Mouse (Mus musculus) midbrain, embryonic 11.5 days (tissue): ENCODE measurements around the gene Hoxb1. TPM values are rescaled to one million over a fixed set of nuclear protein-coding genes. Genes with fewer than 3 reads are reported as not detected.

Source experiments
- ATAC-seq: fragments of 200-750 bp; cut with Nextera tagmentation; 2 replicates; pipeline ENCODE4 v1.8.0; 2017; ENCODE audit warnings: moderate TSS enrichment, moderate library complexity; ENCODE audit not compliant: low FRiP score
- DNase-seq: peaks from one replicate; pipeline ENCODE4 v3.0.0; 2015; ENCODE audit warnings: low spot score; ENCODE audit errors: missing footprints
- H3K27ac ChIP-seq: fragments of 300-500 bp; sonication (generic); 2 replicates; pipeline ENCODE4 v1.5.1; 2014; ENCODE audit warnings: low read depth, low read length
- H3K27me3 ChIP-seq: fragments of 300-500 bp; sonication (generic); 2 replicates; pipeline ENCODE4 v1.6.1; 2014; ENCODE audit warnings: mild to moderate bottlenecking, low read length, moderate library complexity, mixed read lengths; ENCODE audit not compliant: control insufficient read depth, insufficient read depth
- H3K36me3 ChIP-seq: fragments of 300-500 bp; sonication (generic); 2 replicates; pipeline ENCODE4 v1.6.1; 2014; ENCODE audit warnings: mild to moderate bottlenecking, low read length, moderate library complexity, mixed read lengths; ENCODE audit not compliant: control insufficient read depth, insufficient read depth
- H3K4me1 ChIP-seq: fragments of 300-500 bp; sonication (generic); 2 replicates; pipeline ENCODE4 v1.6.1; 2014; ENCODE audit warnings: low read length; ENCODE audit not compliant: control insufficient read depth, insufficient read depth
- H3K4me2 ChIP-seq: fragments of 300-500 bp; sonication (generic); 2 replicates; pipeline ENCODE4 v1.6.1; 2014; ENCODE audit warnings: mild to moderate bottlenecking, moderate library complexity
- H3K4me3 ChIP-seq: fragments of 300-500 bp; sonication (generic); 2 replicates; pipeline ENCODE4 v1.5.1; 2014; ENCODE audit warnings: low read depth, low read length
- H3K9ac ChIP-seq: fragments of 300-500 bp; sonication (generic); 2 replicates; pipeline ENCODE4 v1.6.1; 2014; ENCODE audit warnings: low read length
- H3K9me3 ChIP-seq: fragments of 300-500 bp; sonication (generic); 2 replicates; pipeline ENCODE4 v1.6.1; 2016; ENCODE audit warnings: low read length; ENCODE audit not compliant: control insufficient read depth
- WGBS: fragments of 180-500 bp; shearing (Covaris S2); extraction: QIAGEN DNeasy Blood & Tissue Kit; methylation state at CpG from one replicate; pipeline ENCODE4 v1.1.7; 2014; 5-methylcytosine and 5-hydroxymethylcytosine counted together
- polyA plus RNA-seq: library from polyadenylated mRNA; unstranded; fragments of >200 nt; fragmentation: Nextera tagmentation; extraction: Ambion mirVana; gene quantifications from 2 replicates; pipeline ENCODE4 v1.2.1, GENCODE M21; 2014

The Hoxb1 gene
- polyA plus RNA-seq: not detected in 2 replicates

DNA sequence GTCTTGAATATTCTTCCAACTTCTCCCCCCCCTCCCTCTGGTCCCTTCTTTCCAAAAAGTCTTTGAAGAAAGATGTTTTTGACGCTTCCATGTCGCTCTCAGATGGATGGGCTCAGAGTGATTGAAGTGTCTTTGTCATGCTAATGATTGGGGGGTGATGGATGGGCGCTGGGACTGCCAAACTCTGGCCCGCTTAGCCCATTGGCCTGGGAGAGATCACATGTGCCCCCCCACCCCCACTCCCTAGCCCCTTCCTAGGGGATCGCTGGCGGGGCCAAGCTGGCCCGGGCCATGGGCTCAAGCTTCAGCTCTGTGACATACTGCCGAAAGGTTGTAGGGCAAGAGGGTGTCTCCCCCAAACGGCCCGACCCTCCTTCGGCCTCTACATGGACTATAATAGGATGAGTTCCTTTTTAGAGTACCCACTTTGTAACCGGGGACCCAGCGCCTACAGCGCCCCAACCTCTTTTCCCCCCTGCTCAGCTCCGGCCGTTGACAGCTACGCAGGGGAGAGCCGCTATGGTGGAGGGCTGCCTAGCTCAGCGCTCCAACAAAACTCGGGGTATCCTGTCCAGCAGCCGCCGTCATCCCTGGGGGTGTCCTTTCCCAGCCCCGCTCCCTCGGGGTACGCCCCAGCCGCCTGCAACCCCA is at the start of gene Hoxb1:
Gene Hoxb1, plus strand, starts transcription at position 312 of the 651 bp plus-strand sequence.
- peak; percentile 90 for DNase-seq
- ATAC-seq: no peak
- Histone ChIP-seq H3K9me3 (no peaks in the 10 kb centered on the region), H3K27me3 (peaks cover 92% of the 10 kb centered on the region), H3K4me2 (no peak within 1 kb of the TSS), H3K27ac (no peak within 1 kb of the TSS), H3K4me1 (no peaks in the 10 kb centered on the region), H3K36me3 (no peaks in the 10 kb centered on the region), H3K9ac (no peak within 1 kb of the TSS), H3K4me3 (no peak within 1 kb of the TSS)
- 1% methylated on average over 26 of the region's 26 CpGs for WGBS

DNA sequence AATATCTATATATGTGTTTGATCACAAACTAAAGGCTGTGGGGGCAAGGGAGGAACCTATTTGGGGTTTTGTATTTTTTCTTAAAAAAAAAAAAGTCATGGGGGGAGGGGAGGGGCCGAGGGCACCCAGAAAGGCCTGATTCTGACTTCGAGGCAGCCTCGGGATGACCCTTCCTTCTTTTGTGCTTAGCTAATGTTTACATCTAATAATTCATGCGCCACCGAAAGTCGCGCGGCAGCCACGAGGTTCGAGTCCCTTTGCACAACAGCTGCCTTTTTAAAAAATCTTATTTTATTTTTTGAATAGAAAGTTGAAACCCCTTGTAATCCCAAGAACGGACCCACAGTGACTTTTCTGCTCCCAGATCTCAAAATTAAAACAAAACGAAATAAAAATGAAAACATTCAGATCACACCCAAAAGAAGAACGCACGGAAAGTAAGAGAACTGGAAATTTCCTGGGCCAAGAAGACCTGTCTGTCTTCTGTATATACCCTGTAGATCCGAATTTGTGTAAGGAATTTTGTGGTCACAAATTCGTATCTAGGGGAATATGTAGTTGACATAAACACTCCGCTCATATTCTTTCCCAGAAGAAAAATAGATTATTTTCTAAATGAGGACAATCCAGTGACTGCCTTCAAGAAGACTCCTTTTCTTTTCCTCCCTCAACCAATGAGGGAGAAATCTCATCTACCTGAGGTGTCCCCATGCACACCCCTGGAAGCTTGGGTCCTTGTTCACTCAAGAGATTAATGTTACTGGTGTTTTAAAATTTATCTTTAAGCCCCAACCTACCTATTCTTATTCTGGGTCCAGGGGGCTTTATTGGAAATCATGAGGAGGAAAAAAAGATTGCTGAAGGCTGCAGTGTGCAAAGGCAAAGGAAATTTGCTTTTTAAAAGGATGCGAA is 48.6 kb upstream of the Hoxb1 start:
- no peaks in the 10 kb centered on the region for H3K9me3 ChIP-seq
- peaks cover 5% of the 10 kb centered on the region for H3K4me1 ChIP-seq
- H3K27me3 ChIP-seq: peaks cover 100% of the 10 kb centered on the region
- no peaks in the 10 kb centered on the region for H3K36me3 ChIP-seq
- no peak overlapping the region for H3K4me3 ChIP-seq
- peak; percentile 94 for DNase-seq
- no peak overlapping the region for H3K27ac ChIP-seq
- ATAC-seq: no peak
- 7% methylated on average over 18 of the region's 18 CpGs for WGBS
- no peak overlapping the region for H3K9ac ChIP-seq
- no peak overlapping the region for H3K4me2 ChIP-seq

DNA sequence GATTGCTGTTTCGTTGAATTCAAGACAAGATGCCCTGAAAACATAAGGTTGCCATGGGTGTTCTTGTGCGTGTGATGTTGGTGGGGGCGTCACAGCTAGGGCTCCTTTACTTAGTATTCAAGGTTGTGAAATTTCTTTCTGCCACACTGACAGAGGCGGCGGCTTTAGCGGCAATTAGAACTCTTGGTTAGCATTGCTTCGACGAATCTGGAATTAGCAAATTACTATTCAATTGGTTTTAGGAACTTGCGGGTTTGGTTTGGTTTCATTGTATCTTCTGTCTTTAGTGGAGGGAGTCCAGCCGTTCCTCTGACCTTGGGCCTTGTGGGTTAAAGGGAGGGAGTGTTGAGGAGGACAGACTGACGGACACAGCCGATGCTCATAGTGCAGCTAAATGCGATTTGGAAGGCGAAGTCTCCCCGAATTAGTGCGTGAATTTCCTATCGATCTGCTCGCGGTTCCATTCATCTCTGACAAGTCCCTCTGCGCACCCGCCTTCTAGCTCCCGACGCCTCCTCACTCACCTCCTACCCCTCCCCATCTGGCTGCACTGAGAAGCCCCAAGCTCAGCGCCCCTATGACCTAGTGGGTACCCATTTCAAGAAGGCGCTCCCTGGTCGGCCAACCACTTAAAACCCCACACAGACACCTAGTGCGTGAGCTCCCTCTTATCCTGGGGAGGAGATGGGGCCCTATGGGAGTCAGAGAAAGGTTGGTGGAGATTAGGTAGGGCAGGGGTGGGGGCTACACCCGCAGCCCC is 47.8 kb upstream of the Hoxb1 start, which contains the start of gene Hoxb4:
Gene Hoxb4, plus strand, starts transcription at position 660 of the 760 bp plus-strand sequence.
- no peak within 1 kb of the TSS for H3K9ac ChIP-seq
- DNase-seq (peak; percentile 95), ATAC-seq (no peak; the same call in 1 of the 2 replicates)
- WGBS: 2% methylated on average over 28 of the region's 28 CpGs
- H3K4me1 ChIP-seq: peaks cover 5% of the 10 kb centered on the region
- peak within 1 kb of the TSS; percentile 39 for H3K4me2 ChIP-seq
- no peaks in the 10 kb centered on the region for H3K9me3 ChIP-seq
- H3K27me3 ChIP-seq: peaks cover 100% of the 10 kb centered on the region
- H3K27ac ChIP-seq: no peak within 1 kb of the TSS
- H3K4me3 ChIP-seq: peak within 1 kb of the TSS; percentile 24
- no peaks in the 10 kb centered on the region for H3K36me3 ChIP-seq

DNA sequence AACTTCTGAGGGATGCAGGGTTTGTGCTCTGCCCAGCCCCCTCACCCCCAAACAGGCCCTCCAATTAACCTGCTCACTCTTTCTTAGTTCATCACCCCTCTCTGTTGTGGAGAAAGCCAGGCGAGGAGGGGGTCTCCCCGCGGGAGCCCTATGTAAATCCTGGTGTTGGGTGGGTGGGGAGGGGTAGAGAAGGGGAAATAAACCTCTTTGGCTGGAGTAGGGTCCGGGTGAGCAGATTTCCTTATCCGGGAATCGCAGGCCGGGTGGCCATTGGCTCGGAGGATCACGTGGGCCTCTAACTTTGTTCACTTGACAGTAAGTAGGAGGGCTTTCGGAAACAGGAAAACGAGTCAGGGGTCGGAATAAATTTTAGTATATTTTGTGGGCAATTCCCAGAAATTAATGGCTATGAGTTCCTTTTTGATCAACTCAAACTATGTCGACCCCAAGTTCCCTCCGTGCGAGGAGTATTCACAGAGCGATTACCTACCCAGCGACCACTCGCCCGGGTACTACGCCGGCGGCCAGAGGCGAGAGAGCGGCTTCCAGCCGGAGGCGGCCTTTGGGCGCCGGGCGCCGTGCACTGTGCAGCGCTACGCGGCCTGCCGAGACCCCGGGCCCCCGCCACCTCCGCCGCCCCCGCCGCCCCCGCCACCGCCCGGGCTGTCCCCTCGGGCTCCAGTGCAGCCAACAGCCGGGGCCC is 47.0 kb upstream of the Hoxb1 start:
- Histone ChIP-seq H3K36me3 (no peaks in the 10 kb centered on the region), H3K4me2 (peak overlapping the region; percentile 39), H3K4me1 (peaks cover 5% of the 10 kb centered on the region), H3K9ac (no peak overlapping the region), H3K27ac (no peak overlapping the region), H3K9me3 (no peaks in the 10 kb centered on the region), H3K4me3 (peak overlapping the region; percentile 24), H3K27me3 (peaks cover 100% of the 10 kb centered on the region)
- under 1% methylated on average over 44 of the region's 45 CpGs for WGBS
- ATAC-seq: no peak; the same call in 1 of the 2 replicates
- no peak for DNase-seq

DNA sequence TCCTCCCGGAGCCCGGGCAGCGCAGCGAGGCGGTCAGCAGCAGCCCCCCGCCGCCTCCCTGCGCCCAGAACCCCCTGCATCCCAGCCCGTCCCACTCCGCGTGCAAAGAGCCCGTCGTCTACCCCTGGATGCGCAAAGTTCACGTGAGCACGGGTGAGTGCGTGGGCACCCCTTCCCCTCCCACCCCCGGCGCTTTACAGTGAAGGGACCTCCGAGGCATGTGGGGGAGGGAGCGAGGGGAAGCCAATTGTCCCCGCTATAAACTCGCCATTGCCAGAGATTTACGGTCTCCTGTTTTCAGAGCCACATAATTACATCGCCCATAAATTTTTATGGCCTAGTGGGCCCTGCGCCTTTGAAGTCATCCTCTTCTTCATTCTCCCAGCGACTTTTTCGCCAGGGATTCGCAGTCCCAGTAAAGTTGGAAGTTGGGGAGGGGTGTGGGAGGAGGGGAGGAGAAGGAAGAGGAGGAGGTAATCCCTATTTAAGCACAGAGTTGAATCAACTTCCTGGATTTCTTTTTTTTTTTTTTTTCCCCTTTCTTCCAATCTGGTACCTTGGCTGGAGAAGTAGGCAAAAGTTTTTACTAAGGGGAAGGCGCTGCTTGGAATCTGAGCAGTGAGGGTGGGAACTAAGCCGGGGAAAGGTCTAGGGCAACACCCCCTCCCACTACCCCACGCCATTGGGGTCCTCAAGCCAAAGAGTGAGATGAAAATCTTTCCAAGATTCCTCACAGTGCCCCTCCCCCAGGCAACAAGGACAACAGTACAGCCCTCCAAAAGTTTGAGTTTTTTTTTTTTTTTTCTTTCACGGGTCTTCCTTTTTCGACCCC is 46.3 kb upstream of the Hoxb1 start:
- Histone ChIP-seq H3K4me1 (peaks cover 5% of the 10 kb centered on the region), H3K27me3 (peaks cover 100% of the 10 kb centered on the region), H3K9me3 (no peaks in the 10 kb centered on the region), H3K36me3 (no peaks in the 10 kb centered on the region), H3K4me2 (peak overlapping the region; percentile 39), H3K4me3 (peak overlapping the region; percentile 24), H3K27ac (no peak overlapping the region), H3K9ac (no peak overlapping the region)
- DNase-seq (peak; percentile 94), ATAC-seq (no peak)
- under 1% methylated on average over 34 of the region's 34 CpGs for WGBS

DNA sequence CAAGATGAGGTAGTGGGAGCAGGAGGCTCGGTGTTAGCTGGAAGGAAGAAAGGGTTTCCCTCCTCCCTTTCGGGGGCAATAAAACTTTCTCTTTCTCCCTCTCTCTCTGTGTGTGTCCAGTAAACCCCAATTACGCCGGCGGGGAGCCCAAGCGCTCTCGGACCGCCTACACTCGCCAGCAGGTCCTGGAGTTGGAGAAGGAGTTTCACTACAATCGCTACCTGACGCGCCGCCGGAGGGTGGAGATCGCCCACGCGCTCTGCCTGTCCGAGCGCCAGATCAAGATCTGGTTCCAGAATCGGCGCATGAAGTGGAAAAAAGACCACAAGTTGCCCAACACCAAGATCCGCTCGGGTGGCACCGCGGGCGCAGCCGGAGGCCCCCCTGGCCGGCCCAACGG is 45.6 kb upstream of the Hoxb1 start:
- peaks cover 100% of the 10 kb centered on the region for H3K27me3 ChIP-seq
- DNase-seq: no peak
- H3K36me3 ChIP-seq: no peaks in the 10 kb centered on the region
- no peak overlapping the region for H3K4me2 ChIP-seq
- peaks cover 5% of the 10 kb centered on the region for H3K4me1 ChIP-seq
- H3K4me3 ChIP-seq: no peak overlapping the region
- ATAC-seq: no peak
- H3K27ac ChIP-seq: no peak overlapping the region
- H3K9ac ChIP-seq: no peak overlapping the region
- under 1% methylated on average over 28 of the region's 29 CpGs for WGBS
- H3K9me3 ChIP-seq: no peaks in the 10 kb centered on the region

DNA sequence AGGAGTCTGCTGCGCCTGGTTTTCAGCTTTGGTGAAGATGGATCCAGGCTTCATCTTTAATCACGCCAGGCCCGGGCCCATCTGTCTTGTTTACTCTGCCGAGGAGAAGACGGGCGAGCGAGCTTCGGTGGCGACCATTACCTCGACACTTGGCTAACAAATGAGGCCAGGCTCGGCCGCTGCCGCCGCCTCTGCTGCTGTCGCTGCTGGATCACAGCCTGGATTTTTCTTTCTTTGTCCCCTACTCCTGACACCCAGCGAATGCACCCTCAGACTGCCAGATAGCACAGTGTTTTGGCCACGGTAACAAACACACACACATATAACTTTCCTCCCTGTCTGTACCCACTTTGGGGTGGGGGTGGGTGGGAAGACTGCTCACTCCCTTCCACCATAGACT is 44.9 kb upstream of the Hoxb1 start:
- Histone ChIP-seq H3K9ac (no peak overlapping the region), H3K27ac (no peak overlapping the region), H3K4me3 (no peak overlapping the region)

DNA sequence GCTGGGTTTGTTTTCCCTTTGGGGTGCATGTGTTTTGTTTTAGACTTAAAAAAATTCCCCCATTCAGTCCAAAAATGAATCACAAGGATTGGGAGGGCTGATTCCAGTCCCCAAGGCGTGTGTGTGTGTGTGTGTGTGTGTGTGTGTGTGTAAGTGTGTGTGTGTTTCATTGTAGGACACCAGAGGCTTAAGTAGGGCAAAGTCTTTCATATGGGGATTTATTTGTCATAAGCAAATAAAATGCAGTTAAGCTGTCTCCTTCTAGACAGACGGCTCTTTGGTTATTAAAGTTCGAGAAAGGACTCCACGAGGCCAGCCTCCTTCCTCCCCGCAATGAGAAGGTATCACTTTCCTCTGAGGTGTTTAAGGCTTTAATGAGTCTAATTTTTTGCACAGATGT is 43.7 kb upstream of the Hoxb1 start:
- Histone ChIP-seq H3K4me3 (no peak overlapping the region), H3K4me1 (peaks cover 5% of the 10 kb centered on the region), H3K27ac (no peak overlapping the region), H3K9me3 (no peaks in the 10 kb centered on the region), H3K27me3 (peaks cover 100% of the 10 kb centered on the region), H3K36me3 (no peaks in the 10 kb centered on the region), H3K4me2 (no peak overlapping the region), H3K9ac (no peak overlapping the region)
- DNase-seq (no peak), ATAC-seq (no peak)
- WGBS: 8% methylated on average over 5 of the region's 5 CpGs

More for the DNA sequence above, 44.9 kb upstream of the Hoxb1 start:
- Histone ChIP-seq H3K9me3 (no peaks in the 10 kb centered on the region), H3K4me1 (peaks cover 5% of the 10 kb centered on the region), H3K36me3 (no peaks in the 10 kb centered on the region), H3K27me3 (peaks cover 100% of the 10 kb centered on the region), H3K4me2 (no peak overlapping the region)
- DNase-seq (no peak), ATAC-seq (no peak)
- 2% methylated on average over 17 of the region's 17 CpGs for WGBS
